Mouse (Mus musculus): Measurements from ENCODE around the gene Nox4.
"Not testable (repeated sequence)": the region's sequence is repeated elsewhere in the genome, so short reads cannot be mapped to it uniquely, and the experiment has no call there.

The Nox4 gene

GRCm38 (mm10) chr7:87371316-87371715, 125.4 kb downstream of the Nox4 start:
- in situ Hi-C loops (cut with MboI, MseI), result no loop called here

- in situ Hi-C loops (cut with MboI, MseI), result no loop called here
Measured at GRCm38 (mm10) chr7:87374322-87374721, 128.4 kb downstream of the Nox4 start.

GRCm38 (mm10) chr7:87374935-87375334, 129.0 kb downstream of the Nox4 start:
- in situ Hi-C loops (cut with MboI, MseI), result no loop called here

- in situ Hi-C loops (cut with MboI, MseI), result no loop called here
Measured at GRCm38 (mm10) chr7:87397023-87397422, 151.1 kb downstream of the Nox4 start.

GRCm38 (mm10) chr7:87411373-87411772, 165.5 kb downstream of the Nox4 start:
- in situ Hi-C loops (cut with MboI, MseI), result not testable (repeated sequence)

GRCm38 (mm10) chr7:87413271-87413670, 167.4 kb downstream of the Nox4 start:
- in situ Hi-C loops (cut with MboI, MseI), result no loop called here

Measured in T-helper 17 cell (primary cell).